In the genomic region with DNA sequence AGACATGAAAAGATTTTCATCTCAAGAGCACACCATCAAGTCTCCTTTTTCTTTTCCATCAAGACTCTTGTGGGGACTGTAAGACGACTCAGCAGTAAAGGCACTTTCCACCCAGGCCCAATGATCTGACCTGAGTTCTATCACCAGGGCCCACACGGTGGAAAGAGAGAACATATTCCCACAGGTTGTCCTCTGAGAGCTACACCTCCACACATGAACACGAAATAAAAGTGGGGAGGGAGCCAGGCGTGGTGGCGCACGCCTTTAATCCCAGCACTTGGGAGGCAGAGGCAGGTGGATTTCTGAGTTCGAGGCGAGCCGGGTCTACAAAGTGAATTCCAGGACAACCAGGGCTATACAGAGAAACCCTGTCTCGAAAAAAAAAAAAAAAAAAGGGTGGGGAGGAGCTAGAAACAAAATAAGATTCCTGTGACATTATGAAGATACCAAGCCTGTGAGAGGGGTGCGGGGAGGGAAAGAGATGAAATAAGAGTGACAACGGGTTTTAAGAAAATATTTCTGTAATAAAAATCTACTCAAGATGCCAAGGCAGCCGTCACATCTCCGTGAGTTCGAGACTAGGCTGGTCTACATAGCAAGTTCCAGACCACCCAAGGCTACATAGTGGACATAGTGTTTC, we compare ENCODE assay signal across 8 mouse cellular contexts. TPM values are rescaled to one million over a fixed set of nuclear protein-coding genes. Genes with fewer than 3 reads are reported as not detected.
DNase-seq lines count a peak whose midpoint lies in the region; ATAC-seq and TF ChIP-seq lines count a peak whose summit lies in the region.

No protein-coding gene starts in this region.

- intact Hi-C loops in left cerebral cortex, postnatal 4 days (cut with DNase I), result no loop called here

- TF ChIP-seq CTCF in lung, adult 2 months (IDR thresholded peaks at IDR 0.05; ENCODE audit: insufficient read depth, low read length), result no peak

- peaks cover 29% of the 10 kb centered on the region for H3K79me2 ChIP-seq in myocyte (ENCODE audit: control insufficient read depth, insufficient read depth)

- H3K4me1 ChIP-seq in kidney, embryonic 16.5 days (ENCODE audit: insufficient read depth, low read length), result peaks cover 43% of the 10 kb centered on the region
- H3K4me1 ChIP-seq in embryonic facial prominence, embryonic 10.5 days, result peaks cover 41% of the 10 kb centered on the region
- H3K4me1 ChIP-seq in hindbrain, embryonic 16.5 days (ENCODE audit: control insufficient read depth, insufficient read depth, low read depth, low read length), result peaks cover 34% of the 10 kb centered on the region
- peaks cover 23% of the 10 kb centered on the region; the same call in 1 of the 2 replicates for H3K4me1 ChIP-seq in lung, adult 2 months (ENCODE audit: control insufficient read depth, insufficient read depth, low read length)

- 70% methylated on average over 15 of the region's 15 CpGs for WGBS in kidney, embryonic 16.5 days
- 76% methylated on average over 15 of the region's 15 CpGs for WGBS in embryonic facial prominence, embryonic 10.5 days
- WGBS in hindbrain, embryonic 16.5 days, result 72% methylated on average over 15 of the region's 15 CpGs
- WGBS in lung, adult 2 months, result 66% methylated on average over 15 of the region's 15 CpGs

- H3K9ac ChIP-seq in kidney, embryonic 16.5 days (replicated peaks; ENCODE audit: low read length), result peak overlapping the region; percentile 94
- peak overlapping the region; percentile 20; the same call in 1 of the 2 replicates for H3K9ac ChIP-seq in hindbrain, embryonic 16.5 days (ENCODE audit: low read depth, low read length)

- no peak for DNase-seq in kidney, postnatal 4 days
- DNase-seq in embryonic facial prominence, embryonic 10.5 days (ENCODE audit: low spot score), result no peak
- DNase-seq in left cerebral cortex, postnatal 4 days, result no peak
- DNase-seq in lung, adult 2 months, result no peak
- DNase-seq in layer of hippocampus, postnatal 14 days (ENCODE audit: low spot score in 2 of 2), result no peak

- ATAC-seq in kidney, embryonic 16.5 days (ENCODE audit: low FRiP score, low TSS enrichment), result no peak
- ATAC-seq in hindbrain, embryonic 16.5 days, result peak; percentile 7; the same call in 1 of the 2 replicates

- TF ChIP-seq POLR2A in myocyte (IDR thresholded peaks at IDR 0.05; ENCODE audit: insufficient read length, low read depth), result no peak
- no peak for TF ChIP-seq POLR2A in lung, adult 2 months (IDR thresholded peaks at IDR 0.05; ENCODE audit: borderline replicate concordance, extremely low read depth, low read depth, low read length)

- H3K4me2 ChIP-seq in kidney, embryonic 16.5 days (replicated peaks; ENCODE audit: low read depth, low read length), result peak overlapping the region; percentile 44; the same call in 1 of the 2 replicates
- peak overlapping the region; percentile 70 for H3K4me2 ChIP-seq in hindbrain, embryonic 16.5 days (ENCODE audit: low read length)
- H3K4me2 ChIP-seq in myocyte (ENCODE audit: low read depth), result peak overlapping the region; percentile 89

- no peaks in the 10 kb centered on the region for H3K9me3 ChIP-seq in kidney, embryonic 16.5 days (ENCODE audit: low read length)
- H3K9me3 ChIP-seq in embryonic facial prominence, embryonic 10.5 days, result no peaks in the 10 kb centered on the region
- H3K9me3 ChIP-seq in hindbrain, embryonic 16.5 days (ENCODE audit: control insufficient read depth, low read length), result no peaks in the 10 kb centered on the region

- H3K4me3 ChIP-seq in kidney, embryonic 16.5 days (ENCODE audit: low read length), result peak overlapping the region; percentile 89
- peak overlapping the region; percentile 91 for H3K4me3 ChIP-seq in embryonic facial prominence, embryonic 10.5 days
- H3K4me3 ChIP-seq in hindbrain, embryonic 16.5 days (ENCODE audit: low read length), result peak overlapping the region; percentile 86
- peak overlapping the region; percentile 82 for H3K4me3 ChIP-seq in myocyte
- H3K4me3 ChIP-seq in lung, adult 2 months (replicated peaks; ENCODE audit: extremely low read depth, low read depth, low read length), result no peak overlapping the region

- no peak overlapping the region for H3ac ChIP-seq in myocyte (ENCODE audit: control insufficient read depth, insufficient read length)

- no peaks in the 10 kb centered on the region for H3K27me3 ChIP-seq in kidney, embryonic 16.5 days (ENCODE audit: insufficient read depth, low read length)
- no peaks in the 10 kb centered on the region for H3K27me3 ChIP-seq in embryonic facial prominence, embryonic 10.5 days (replicated peaks; ENCODE audit: low read depth, poor library complexity, severe bottlenecking)
- no peaks in the 10 kb centered on the region for H3K27me3 ChIP-seq in hindbrain, embryonic 16.5 days (replicated peaks; ENCODE audit: control insufficient read depth, insufficient read depth, low read length)
- no peaks in the 10 kb centered on the region for H3K27me3 ChIP-seq in myocyte (ENCODE audit: control insufficient read depth, insufficient read depth, insufficient read length)

- peaks cover 32% of the 10 kb centered on the region for H3K36me3 ChIP-seq in kidney, embryonic 16.5 days (ENCODE audit: insufficient read depth, low read length)
- peaks cover 42% of the 10 kb centered on the region for H3K36me3 ChIP-seq in embryonic facial prominence, embryonic 10.5 days (replicated peaks)
- H3K36me3 ChIP-seq in hindbrain, embryonic 16.5 days (ENCODE audit: control insufficient read depth, insufficient read depth, low read length), result peaks cover 24% of the 10 kb centered on the region
- H3K36me3 ChIP-seq in myocyte (ENCODE audit: control insufficient read depth, insufficient read depth), result no peaks in the 10 kb centered on the region

- H3K27ac ChIP-seq in kidney, embryonic 16.5 days (ENCODE audit: low read length), result peak overlapping the region; percentile 74
- no peak overlapping the region for H3K27ac ChIP-seq in embryonic facial prominence, embryonic 10.5 days (replicated peaks)
- H3K27ac ChIP-seq in hindbrain, embryonic 16.5 days (ENCODE audit: low read depth, low read length), result peak overlapping the region; percentile 49; the same call in 1 of the 2 replicates

TF ChIP-seq in myocyte, 11 proteins besides CTCF, POLR2A, EP300 and RAD21:
- TF ChIP-seq SRF (IDR thresholded peaks at IDR 0.05; ENCODE audit: control insufficient read depth, insufficient read length, low read depth) (no peak), MYOD1 (IDR thresholded peaks at IDR 0.05; ENCODE audit: control insufficient read depth in 1 of 3, insufficient read length in 2 of 3, low read depth in 2 of 3) (no peak), MYOG (IDR thresholded peaks at IDR 0.05; ENCODE audit: control insufficient read depth in 1 of 3, insufficient read depth in 1 of 3, insufficient read length in 2 of 3, low read depth in 2 of 3) (no peak), POLR2AphosphoS2 (IDR thresholded peaks at IDR 0.05; ENCODE audit: insufficient read length, low read depth) (no peak)

RNA-seq across cellular contexts. Expression of a gene that starts 0.6 kb away (rescaled TPM):
- 328 and 350 TPM in 2 replicates for polyA plus RNA-seq in kidney, embryonic 16.5 days (2015; fragmentation: Nextera tagmentation; extraction: Ambion mirVana)
- 265 and 287 TPM in 2 replicates for polyA plus RNA-seq in embryonic facial prominence, embryonic 10.5 days (2016; fragmentation: Nextera tagmentation; extraction: Ambion mirVana)
- polyA plus RNA-seq in hindbrain, embryonic 16.5 days (2015; fragmentation: Nextera tagmentation; extraction: Ambion mirVana), result 450 and 472 TPM in 2 replicates
- 209 TPM for polyA plus RNA-seq in myocyte (2012; fragmentation: generic; extraction: Trizol)
- 100 to 1,000 TPM; 349 to 350 TPM for total RNA-seq in left cerebral cortex, postnatal 4 days (2021)
- polyA plus RNA-seq in lung, adult 2 months (2012; rRNA removed), result 377 and 390 TPM in 2 replicates
- 100 to 1,000 TPM; 364 to 387 TPM for total RNA-seq in layer of hippocampus, postnatal 14 days (2021)

RNA-seq across cellular contexts. Expression of a gene that starts 4.8 kb away (rescaled TPM):
- not detected in 2 replicates for polyA plus RNA-seq in kidney, embryonic 16.5 days (2015; fragmentation: Nextera tagmentation; extraction: Ambion mirVana)
- 0.08 TPM in 1 of 2 replicates, not detected in the other for polyA plus RNA-seq in embryonic facial prominence, embryonic 10.5 days (2016; fragmentation: Nextera tagmentation; extraction: Ambion mirVana)
- not detected in 2 replicates for polyA plus RNA-seq in hindbrain, embryonic 16.5 days (2015; fragmentation: Nextera tagmentation; extraction: Ambion mirVana)
- not detected for polyA plus RNA-seq in myocyte (2012; fragmentation: generic; extraction: Trizol)
- under 1 TPM in 1 of 2 experiments, not detected in 1; 0.36 TPM for total RNA-seq in left cerebral cortex, postnatal 4 days (2021)
- polyA plus RNA-seq in lung, adult 2 months (2012; rRNA removed), result 0.09 TPM in 1 of 2 replicates, not detected in the other
- not detected for total RNA-seq in layer of hippocampus, postnatal 14 days (2021)

RNA-seq across cellular contexts. Expression of a gene that starts 5.4 kb away (rescaled TPM):
- 11.5 and 12.6 TPM in 2 replicates for polyA plus RNA-seq in kidney, embryonic 16.5 days (2015; fragmentation: Nextera tagmentation; extraction: Ambion mirVana)
- polyA plus RNA-seq in embryonic facial prominence, embryonic 10.5 days (2016; fragmentation: Nextera tagmentation; extraction: Ambion mirVana), result 10.2 and 11.3 TPM in 2 replicates
- polyA plus RNA-seq in hindbrain, embryonic 16.5 days (2015; fragmentation: Nextera tagmentation; extraction: Ambion mirVana), result 10.4 and 12.6 TPM in 2 replicates
- 6.7 TPM for polyA plus RNA-seq in myocyte (2012; fragmentation: generic; extraction: Trizol)
- 10 to 100 TPM; 13.4 to 13.6 TPM for total RNA-seq in left cerebral cortex, postnatal 4 days (2021)
- 8.0 and 9.3 TPM in 2 replicates for polyA plus RNA-seq in lung, adult 2 months (2012; rRNA removed)
- 10 to 100 TPM; 14.7 to 15.6 TPM for total RNA-seq in layer of hippocampus, postnatal 14 days (2021)

RNA-seq across cellular contexts. Expression of a gene that starts 25.0 kb away (rescaled TPM):
- 13.5 and 17.9 TPM in 2 replicates for polyA plus RNA-seq in kidney, embryonic 16.5 days (2015; fragmentation: Nextera tagmentation; extraction: Ambion mirVana)
- polyA plus RNA-seq in embryonic facial prominence, embryonic 10.5 days (2016; fragmentation: Nextera tagmentation; extraction: Ambion mirVana), result 16.9 and 17.8 TPM in 2 replicates
- polyA plus RNA-seq in hindbrain, embryonic 16.5 days (2015; fragmentation: Nextera tagmentation; extraction: Ambion mirVana), result 15.0 and 18.2 TPM in 2 replicates
- polyA plus RNA-seq in myocyte (2012; fragmentation: generic; extraction: Trizol), result 2.0 TPM
- 10 to 100 TPM; 18.0 to 19.8 TPM for total RNA-seq in left cerebral cortex, postnatal 4 days (2021)
- polyA plus RNA-seq in lung, adult 2 months (2012; rRNA removed), result 3.0 and 4.4 TPM in 2 replicates
- 10 to 100 TPM; 14.8 to 20.2 TPM for total RNA-seq in layer of hippocampus, postnatal 14 days (2021)

RNA-seq across cellular contexts. Expression of a gene that starts 26.4 kb away (rescaled TPM):
- polyA plus RNA-seq in kidney, embryonic 16.5 days (2015; fragmentation: Nextera tagmentation; extraction: Ambion mirVana), result not detected in 2 replicates
- 0.12 TPM in 1 of 2 replicates, not detected in the other for polyA plus RNA-seq in embryonic facial prominence, embryonic 10.5 days (2016; fragmentation: Nextera tagmentation; extraction: Ambion mirVana)
- 0.29 TPM in 1 of 2 replicates, not detected in the other for polyA plus RNA-seq in hindbrain, embryonic 16.5 days (2015; fragmentation: Nextera tagmentation; extraction: Ambion mirVana)
- polyA plus RNA-seq in myocyte (2012; fragmentation: generic; extraction: Trizol), result not detected
- total RNA-seq in left cerebral cortex, postnatal 4 days (2021), result not detected
- not detected in 2 replicates for polyA plus RNA-seq in lung, adult 2 months (2012; rRNA removed)
- not detected for total RNA-seq in layer of hippocampus, postnatal 14 days (2021)
